Mouse (Mus musculus): ENCODE results near the gene Kpna7. TPM values are rescaled to one million over a fixed set of nuclear protein-coding genes. Genes with fewer than 3 reads are reported as not detected.

The Kpna7 gene
- total and polyA plus RNA-seq, 3 experiments, result 0.35 to 2.2 TPM; not detected in 1

DNA sequence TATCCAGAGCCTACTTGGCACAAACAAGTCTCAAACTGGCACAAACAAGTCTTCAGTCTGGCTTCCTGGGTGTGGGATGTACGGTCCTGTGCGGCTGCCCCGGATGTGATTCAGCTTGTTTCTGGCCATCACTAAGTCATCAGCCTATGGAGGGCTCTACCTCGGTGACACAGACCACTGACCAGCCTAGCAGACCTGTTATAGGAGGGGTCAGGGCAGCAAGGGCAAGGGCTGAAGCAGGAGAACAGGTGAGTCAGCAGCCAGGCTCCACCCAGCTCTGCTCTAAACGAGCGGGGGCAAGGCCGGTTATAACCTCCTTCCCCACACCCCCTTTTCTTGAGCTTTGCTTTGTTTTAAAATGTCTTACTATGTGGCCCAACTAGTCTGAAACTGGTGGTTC, 129.4 kb downstream of the Kpna7 start:
- H3K36me3 ChIP-seq (ENCODE audit: control insufficient read depth in 1 of 2, insufficient read depth in 2 of 2, low read length in 2 of 2), result no peaks in the 10 kb centered on the region
- no peak overlapping the region for H3K4me3 ChIP-seq (ENCODE audit: control insufficient read depth in 1 of 2, insufficient read depth in 1 of 2, low read depth in 2 of 2, low read length in 2 of 2)
- no peak overlapping the region for H3K9ac ChIP-seq (ENCODE audit: control insufficient read depth, low read depth, low read length, poor library complexity, severe bottlenecking)
- no peaks in the 10 kb centered on the region for H3K9me3 ChIP-seq (replicated peaks; ENCODE audit: insufficient read depth, low read length)
- H3K4me1 ChIP-seq (ENCODE audit: control insufficient read depth in 1 of 2, insufficient read depth in 2 of 2, low read length in 2 of 2), result no peaks in the 10 kb centered on the region
- H3K27ac ChIP-seq (ENCODE audit: control insufficient read depth, low read depth, low read length), result no peak overlapping the region
- no peak for DNase-seq (ENCODE audit: low read depth, low spot score)
- TF ChIP-seq UBTF (IDR thresholded peaks at IDR 0.05; ENCODE audit: borderline replicate concordance, insufficient read depth, low read depth, low read length), result no peak
- no peak for TF ChIP-seq SIN3A (IDR thresholded peaks at IDR 0.05; ENCODE audit: low read length)
- no peak for TF ChIP-seq NELFE (IDR thresholded peaks at IDR 0.05; ENCODE audit: low read depth, low read length)
- TF ChIP-seq NRF1 (IDR thresholded peaks at IDR 0.05; ENCODE audit: insufficient read depth, low read depth, low read length, poor library complexity, severe bottlenecking), result no peak
- no peak for TF ChIP-seq ZMIZ1 (IDR thresholded peaks at IDR 0.05; ENCODE audit: low read depth, low read length)
- TF ChIP-seq POLR2A (IDR thresholded peaks at IDR 0.05; ENCODE audit: control insufficient read depth in 1 of 2, insufficient read depth in 1 of 2, low read depth in 1 of 2, low read length in 2 of 2, poor library complexity in 1 of 2), result no peak
- TF ChIP-seq EP300 (IDR thresholded peaks at IDR 0.05; ENCODE audit: low read depth in 1 of 2, low read length in 2 of 2), result no peak
- no peaks in the 10 kb centered on the region for H3K27me3 ChIP-seq (ENCODE audit: control insufficient read depth in 1 of 2, insufficient read depth in 2 of 2, low read length in 2 of 2)
- H3K79me2 ChIP-seq (ENCODE audit: control insufficient read depth, insufficient read depth, low read length, poor library complexity), result no peaks in the 10 kb centered on the region

DNA sequence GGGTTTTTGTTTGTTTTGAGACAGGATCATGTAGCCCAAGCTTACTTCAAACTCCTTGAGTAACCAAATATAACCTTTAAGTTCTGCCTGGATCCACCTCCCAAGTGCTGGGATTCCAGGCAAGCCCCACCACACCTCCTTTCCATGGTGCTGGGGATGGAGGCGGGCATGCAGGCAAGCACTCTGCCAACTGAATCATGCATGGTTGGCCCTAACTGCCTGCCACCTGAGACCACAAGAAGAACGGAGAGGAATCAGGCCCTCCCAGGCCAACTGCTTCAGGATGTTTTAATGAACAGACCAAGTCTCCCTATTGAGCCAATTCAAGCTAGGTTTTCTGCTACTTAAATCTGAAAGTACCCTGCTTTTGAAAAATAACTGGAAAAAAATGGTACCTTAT, 131.2 kb downstream of the Kpna7 start:
- H3K4me1 ChIP-seq (ENCODE audit: control insufficient read depth in 1 of 2, insufficient read depth in 2 of 2, low read length in 2 of 2), result no peaks in the 10 kb centered on the region
- no peak for DNase-seq (ENCODE audit: low read depth, low spot score)
- no peaks in the 10 kb centered on the region for H3K9me3 ChIP-seq (replicated peaks; ENCODE audit: insufficient read depth, low read length)
- H3K27ac ChIP-seq (ENCODE audit: control insufficient read depth, low read depth, low read length), result no peak overlapping the region
- H3K79me2 ChIP-seq (ENCODE audit: control insufficient read depth, insufficient read depth, low read length, poor library complexity), result no peaks in the 10 kb centered on the region
- H3K27me3 ChIP-seq (ENCODE audit: control insufficient read depth in 1 of 2, insufficient read depth in 2 of 2, low read length in 2 of 2), result no peaks in the 10 kb centered on the region
- no peak for TF ChIP-seq POLR2A (IDR thresholded peaks at IDR 0.05; ENCODE audit: control insufficient read depth in 1 of 2, insufficient read depth in 1 of 2, low read depth in 1 of 2, low read length in 2 of 2, poor library complexity in 1 of 2)
- TF ChIP-seq E2F4 (IDR thresholded peaks at IDR 0.05; ENCODE audit: borderline replicate concordance, low read depth, low read length), result no peak
- TF ChIP-seq ZNF384 (IDR thresholded peaks at IDR 0.05; ENCODE audit: low read depth, low read length), result no peak
- TF ChIP-seq RCOR1 (IDR thresholded peaks at IDR 0.05; ENCODE audit: low read depth, low read length), result no peak
- TF ChIP-seq MAFK (IDR thresholded peaks at IDR 0.05; ENCODE audit: borderline replicate concordance, low read depth, low read length), result no peak
- TF ChIP-seq USF2 (IDR thresholded peaks at IDR 0.05; ENCODE audit: borderline replicate concordance in 1 of 2, insufficient read depth in 1 of 2, low read depth in 1 of 2, low read length in 2 of 2), result no peak
- no peak for TF ChIP-seq ETS1 (IDR thresholded peaks at IDR 0.05; ENCODE audit: low read depth, low read length)
- no peak for TF ChIP-seq ZMIZ1 (IDR thresholded peaks at IDR 0.05; ENCODE audit: low read depth, low read length)
- no peak for TF ChIP-seq POLR2AphosphoS5 (IDR thresholded peaks at IDR 0.05; ENCODE audit: borderline replicate concordance, low read depth, low read length)
- no peak for TF ChIP-seq HCFC1 (IDR thresholded peaks at IDR 0.05; ENCODE audit: low read depth, low read length)
- TF ChIP-seq MYB (IDR thresholded peaks at IDR 0.05; ENCODE audit: low read depth, low read length), result no peak
- no peak for TF ChIP-seq EP300 (IDR thresholded peaks at IDR 0.05; ENCODE audit: low read depth in 1 of 2, low read length in 2 of 2)
- no peak for TF ChIP-seq POLR2AphosphoS2 (IDR thresholded peaks at IDR 0.05; ENCODE audit: low read length)
- no peak overlapping the region for H3K4me3 ChIP-seq (ENCODE audit: control insufficient read depth in 1 of 2, insufficient read depth in 1 of 2, low read depth in 2 of 2, low read length in 2 of 2)
- no peaks in the 10 kb centered on the region for H3K36me3 ChIP-seq (ENCODE audit: control insufficient read depth in 1 of 2, insufficient read depth in 2 of 2, low read length in 2 of 2)
- H3K9ac ChIP-seq (ENCODE audit: control insufficient read depth, low read depth, low read length, poor library complexity, severe bottlenecking), result no peak overlapping the region

All from MEL (cell line).